Mouse (Mus musculus) liver, postnatal 0 days (tissue): Measurements from ENCODE around the gene Insyn1.

Source experiments
- CTCF ChIP-seq: sonication (generic); IDR thresholded peaks from 2 replicates; pipeline ENCODE4 v1.5.1; 2016; ENCODE audit warnings: antibody characterized with exemption, low read depth
- EP300 ChIP-seq: IDR thresholded peaks from 2 replicates; pipeline ENCODE4 v1.6.1; 2016; ENCODE audit warnings: antibody characterized with exemption, low read depth, mild to moderate bottlenecking

DNA sequence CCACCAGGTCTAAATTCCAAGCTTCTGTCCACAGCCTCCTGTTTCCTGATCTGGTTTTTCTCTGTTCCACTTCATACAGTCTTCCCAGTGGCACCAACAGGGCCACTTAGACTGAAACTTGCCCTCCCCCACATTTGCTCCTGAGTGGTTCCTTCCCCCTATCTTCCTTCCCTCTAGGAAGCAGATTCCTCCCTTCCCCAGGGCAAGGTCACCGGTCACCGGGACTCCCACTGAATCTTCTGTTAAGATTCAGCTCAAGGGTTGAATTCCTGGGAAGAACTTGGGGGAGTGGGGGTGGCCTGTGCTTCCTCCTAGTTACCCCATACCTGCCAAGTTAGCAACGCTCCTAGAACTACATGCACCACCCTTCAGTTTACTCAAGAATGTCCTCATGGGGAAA lies 1.3 kb upstream of the Insyn1 start:
- no peak for TF ChIP-seq CTCF
- TF ChIP-seq EP300: no peak
